Mouse (Mus musculus): ENCODE data around the gene Kif18b. TPM values are rescaled to one million over a fixed set of nuclear protein-coding genes. Genes with fewer than 3 reads are reported as not detected.

Kif18b gene
- total RNA-seq, 2 experiments from 2014 or later = 0.46 TPM; not detected in 1

DNA sequence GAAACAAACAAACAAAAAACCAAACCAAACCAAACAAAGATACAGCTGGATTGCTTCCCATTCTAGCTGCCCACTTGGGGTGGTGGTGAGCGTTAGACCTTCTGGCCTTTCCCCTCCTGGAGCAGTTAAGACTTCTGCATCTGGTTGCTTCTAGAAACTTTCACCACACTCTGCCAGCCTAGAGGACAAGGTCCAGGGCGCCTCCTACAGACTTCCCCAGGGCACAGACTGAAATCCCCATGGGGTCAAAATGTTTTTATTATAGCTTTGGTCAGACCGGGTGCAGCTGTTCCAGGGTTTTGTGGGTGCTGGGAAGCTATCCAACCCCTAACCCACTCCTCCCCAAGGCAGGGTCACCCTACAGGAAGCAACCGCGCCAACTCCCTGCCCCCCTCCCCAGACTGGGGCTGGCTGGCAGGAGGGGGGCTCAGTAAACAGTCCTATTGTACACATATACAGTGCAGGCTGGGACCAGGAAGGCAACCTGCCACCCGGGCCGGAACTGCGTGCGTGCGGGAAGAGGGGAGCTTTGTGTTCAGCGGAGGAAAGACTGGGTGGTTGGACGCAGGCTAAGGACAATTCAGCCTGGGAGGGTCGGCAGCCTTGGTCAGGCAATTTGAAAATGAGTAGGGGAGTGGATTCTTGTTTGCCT lies 14.2 kb upstream of the Kif18b start:
- DNase-seq (ENCODE audit: low spot score in 2 of 2) = no peak

DNA sequence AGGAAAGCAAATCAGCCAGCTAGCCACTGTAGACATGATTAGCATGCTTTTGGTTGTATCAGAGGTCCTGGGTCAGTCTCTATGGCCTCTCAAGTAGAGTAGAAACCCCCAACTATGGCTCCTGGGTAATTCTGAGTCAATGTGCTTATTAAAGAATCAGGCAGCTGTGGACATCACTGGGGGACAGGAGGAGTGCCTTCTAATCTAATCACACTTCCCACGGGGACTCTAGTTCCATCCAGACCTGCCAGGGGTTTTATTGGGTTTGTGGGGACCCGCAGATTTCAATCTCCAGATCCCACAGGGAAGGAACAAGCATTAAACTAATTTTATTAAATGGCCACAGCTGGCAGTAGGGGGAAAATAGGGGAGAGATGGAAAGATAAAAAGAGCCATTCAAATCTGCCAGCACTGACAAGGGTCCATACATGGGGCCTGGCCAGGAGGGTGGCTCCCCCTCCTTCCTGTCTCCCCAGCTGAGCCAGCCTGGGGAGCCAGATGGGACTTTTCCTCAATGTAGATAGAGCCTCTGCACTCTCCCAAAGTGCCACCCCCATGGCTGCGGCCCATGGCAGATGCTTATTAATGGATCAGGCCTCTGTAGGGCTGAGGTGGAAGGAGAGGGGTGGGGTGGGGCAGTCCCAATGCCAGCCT lies 12.7 kb upstream of the Kif18b start:
- no peak for DNase-seq (ENCODE audit: low spot score in 2 of 2)

DNA sequence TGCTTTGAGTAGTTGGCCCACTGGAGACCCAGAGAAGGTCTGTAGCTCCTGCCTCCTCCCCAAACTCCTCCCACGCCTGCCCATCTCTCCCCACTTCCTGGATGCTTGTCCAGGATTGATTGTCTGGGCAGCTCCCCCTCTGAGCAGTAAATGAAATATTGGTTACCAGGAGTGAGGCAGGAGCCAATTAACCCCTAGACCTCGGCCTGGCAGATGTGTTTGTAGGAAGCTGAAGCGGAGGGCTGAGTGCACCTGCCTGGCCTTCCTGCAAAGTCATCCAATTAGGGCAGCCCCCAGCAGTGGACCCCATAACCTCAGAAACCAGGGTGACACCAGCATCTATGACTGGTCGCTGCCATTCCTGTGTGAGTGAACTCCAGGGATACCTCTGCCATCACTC lies 11.3 kb upstream of the Kif18b start:
- DNase-seq (ENCODE audit: low spot score in 2 of 2) = no peak

DNA sequence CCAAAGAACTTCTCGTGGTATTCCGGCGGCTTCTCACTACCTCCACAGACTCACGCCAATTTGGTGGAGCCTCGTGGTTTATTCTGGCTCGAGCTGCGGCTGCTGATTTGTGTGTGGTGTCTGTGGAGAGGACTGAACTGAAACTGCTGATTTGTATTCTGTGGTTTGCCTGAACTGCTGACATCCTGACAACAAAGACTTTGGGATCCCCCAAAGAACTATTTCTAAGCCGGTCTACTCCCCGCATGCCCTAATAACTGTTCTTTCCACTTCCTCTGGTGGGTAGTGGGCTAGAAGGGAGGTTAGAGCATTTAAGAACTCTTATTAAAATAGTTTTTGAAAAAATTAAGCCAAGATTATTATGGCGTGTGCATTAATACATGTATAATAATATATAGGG lies 5.7 kb upstream of the Kif18b start:
- DNase-seq (ENCODE audit: low spot score in 2 of 2) = no peak

DNA sequence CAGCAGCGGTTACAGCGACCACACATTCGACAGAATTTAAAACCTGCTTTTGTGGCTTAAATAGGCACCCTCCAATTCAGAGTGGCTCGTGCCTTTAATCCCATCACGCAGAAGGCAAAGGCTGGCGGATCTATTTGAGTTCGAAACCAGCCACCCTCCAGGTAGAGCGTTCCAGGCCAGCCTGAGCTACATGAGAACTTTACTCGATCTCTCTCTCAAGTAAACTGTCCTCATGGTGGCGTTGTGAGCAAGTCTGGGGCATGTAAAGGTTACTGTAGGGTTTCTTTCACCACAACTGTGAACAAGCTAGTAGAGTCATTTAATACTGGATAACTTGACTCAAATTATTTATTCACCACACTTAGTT lies 410 bp upstream of the Kif18b start:
- no peak for DNase-seq (ENCODE audit: low spot score in 2 of 2)

DNA sequence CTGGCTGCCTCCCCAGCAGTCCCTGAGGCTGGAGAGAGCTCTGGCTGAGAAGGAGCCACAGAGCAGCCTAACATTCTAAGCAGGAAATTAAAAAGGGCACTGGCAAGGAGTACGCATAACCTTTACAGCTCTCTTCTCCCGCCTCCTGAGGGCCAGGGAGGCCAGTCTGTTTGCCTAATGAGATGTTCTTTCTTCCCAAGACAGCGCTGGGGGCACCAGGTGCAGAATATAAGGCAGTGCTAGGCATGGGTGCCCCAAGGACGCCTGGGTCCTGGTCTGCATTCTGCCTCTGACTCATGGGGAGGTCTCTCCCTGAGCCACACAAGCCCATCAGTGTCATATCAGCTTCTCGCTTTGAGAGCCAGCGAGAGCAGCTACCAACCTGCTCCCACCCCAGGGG lies 3.4 kb downstream of the Kif18b start:
- DNase-seq (ENCODE audit: low spot score in 2 of 2) = no peak

DNA sequence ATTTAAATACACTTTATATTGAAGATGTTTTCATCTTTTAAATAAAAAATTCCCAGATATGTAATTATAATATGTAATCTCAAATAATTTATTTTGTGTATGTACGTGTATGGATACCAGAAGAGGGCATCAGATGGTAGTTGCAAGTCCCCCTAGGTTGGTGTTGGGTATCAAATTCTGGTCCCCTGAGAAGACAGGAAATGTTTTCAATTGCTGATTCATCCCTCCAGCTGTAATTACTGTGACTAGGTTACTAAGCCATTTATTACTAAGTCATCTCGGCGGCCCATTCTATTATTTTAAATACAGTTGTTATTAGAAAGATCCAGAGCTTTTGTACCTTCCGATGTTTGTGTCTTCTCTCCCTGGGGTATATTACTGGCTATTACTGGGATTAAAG lies 6.8 kb downstream of the Kif18b start:
- no peak for DNase-seq (ENCODE audit: low spot score in 2 of 2)

DNA sequence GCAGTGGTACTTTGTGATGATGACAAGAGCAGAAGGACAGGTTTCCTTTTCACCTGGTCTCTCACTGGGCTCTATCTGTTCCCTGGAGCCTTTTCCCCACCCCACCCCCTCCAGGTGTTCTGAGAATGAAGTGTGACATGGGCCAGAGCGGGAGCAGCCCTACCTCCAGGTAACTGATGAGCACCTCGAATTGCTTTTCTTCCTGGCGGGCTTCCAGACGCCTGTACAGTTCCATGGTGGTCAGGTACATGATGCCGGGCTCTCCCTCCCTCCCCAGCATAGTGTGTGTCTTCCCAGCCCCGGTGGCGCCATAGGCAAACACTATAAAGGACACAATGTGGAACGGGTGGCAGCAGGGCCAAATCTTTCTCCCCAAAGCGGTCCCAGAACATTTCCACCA lies 9.5 kb downstream of the Kif18b start:
- DNase-seq (ENCODE audit: low spot score in 2 of 2) = no peak

DNA sequence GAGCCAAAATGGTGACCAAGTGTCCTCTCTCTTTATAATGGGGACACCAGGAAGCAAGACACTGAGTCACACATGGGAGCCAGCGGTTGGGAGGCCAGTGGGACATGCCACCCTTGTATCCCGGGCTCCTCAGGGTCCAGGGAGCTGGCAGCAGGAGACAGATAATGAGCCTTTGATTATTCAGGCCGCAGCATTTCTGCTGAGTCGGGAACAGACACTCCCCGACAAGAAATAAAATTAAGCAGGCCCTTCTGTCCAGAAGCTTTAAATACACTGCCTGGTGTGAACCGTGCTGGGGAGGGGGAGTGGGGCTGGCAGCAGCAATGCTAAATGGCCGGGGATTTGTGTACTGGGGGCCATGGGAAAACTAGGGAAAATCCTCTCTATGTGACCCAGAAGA lies 13.5 kb downstream of the Kif18b start:
- no peak for DNase-seq (ENCODE audit: low spot score in 2 of 2)

DNA sequence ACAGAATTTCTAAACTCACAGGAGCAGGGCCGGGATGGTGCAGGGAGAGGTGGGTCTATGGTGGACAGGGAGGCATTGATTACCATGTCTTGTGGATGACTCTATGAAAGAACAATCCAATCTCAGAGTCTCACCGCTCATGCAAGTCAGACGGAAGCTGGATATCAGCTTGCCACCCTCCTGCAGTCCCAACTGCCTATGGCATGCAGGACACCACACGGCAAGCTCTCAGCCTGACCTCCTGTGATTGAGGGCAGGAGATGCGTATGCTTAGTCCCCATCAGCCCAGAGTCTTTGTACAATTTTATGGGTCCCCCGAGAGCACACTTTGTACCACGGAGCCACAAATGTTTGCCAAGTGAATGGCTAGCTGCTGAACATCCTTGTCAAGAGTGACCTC lies 21.3 kb downstream of the Kif18b start:
- no peak for DNase-seq (ENCODE audit: low spot score in 2 of 2)

DNA sequence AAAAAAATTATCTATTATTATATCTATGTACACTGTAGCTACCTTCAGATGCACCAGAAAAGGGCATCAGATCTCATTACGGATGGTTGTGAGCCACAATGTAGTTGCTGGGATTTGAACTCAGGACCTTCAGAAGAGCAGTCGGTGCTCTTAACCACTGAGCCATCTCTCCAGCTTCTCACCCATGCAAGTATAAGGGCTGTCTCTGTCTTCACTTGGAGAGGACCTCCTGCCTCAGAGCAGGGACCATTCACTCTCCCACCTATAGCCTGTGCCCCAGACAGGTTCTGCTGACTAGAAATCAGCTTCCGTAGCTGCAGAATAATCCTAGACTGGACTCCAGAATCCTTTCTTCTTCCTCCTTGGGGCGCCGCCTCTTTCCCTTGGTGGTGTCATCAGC lies 22.8 kb downstream of the Kif18b start:
- DNase-seq (ENCODE audit: low spot score in 2 of 2) = no peak

DNA sequence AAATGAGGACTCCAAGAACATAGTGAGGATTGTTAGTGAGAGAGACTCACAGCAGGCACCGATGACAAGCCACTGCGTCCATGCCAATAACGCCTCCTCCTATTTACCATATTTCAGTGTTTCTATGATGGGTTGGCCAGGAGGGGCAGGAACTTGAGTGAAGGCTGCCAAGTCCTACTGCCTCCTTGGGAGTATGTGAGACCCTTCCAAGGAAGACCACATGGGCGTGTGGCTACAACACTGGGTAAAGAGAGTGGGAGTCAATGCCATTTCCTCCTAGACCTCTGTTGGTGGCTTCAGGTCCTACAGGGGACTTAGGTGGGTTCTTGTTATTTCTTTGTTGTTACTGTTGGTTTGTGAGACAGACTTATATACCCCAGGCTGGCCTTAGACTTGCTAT lies 23.7 kb downstream of the Kif18b start:
- DNase-seq (ENCODE audit: low spot score in 2 of 2) = no peak

DNA sequence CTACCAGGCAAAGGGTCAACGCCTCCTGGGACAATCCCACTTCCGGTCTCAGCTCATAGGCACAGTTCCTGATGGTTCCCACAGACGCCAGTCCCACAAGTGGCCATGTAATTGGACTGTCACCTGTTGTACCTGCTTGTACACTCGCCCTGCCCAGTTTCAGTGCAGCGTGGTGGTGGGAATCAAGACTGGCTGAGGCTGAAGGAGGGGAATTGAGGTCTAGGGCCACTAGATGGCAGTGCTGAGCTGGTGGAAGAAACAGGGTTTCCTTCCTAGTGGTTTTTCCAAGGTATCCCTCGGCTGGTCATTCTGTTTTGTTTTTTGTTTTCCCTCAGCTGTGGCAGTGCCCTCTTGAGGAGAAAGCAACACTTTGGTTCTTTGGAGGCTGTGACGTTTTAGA lies 24.2 kb downstream of the Kif18b start, which contains the start of gene Gfap:
Gfap (minus strand) TSS at position 150 of the 400 bp plus-strand sequence.
- peak; percentile 72 to 86 for DNase-seq (ENCODE audit: low spot score in 2 of 2)

DNA sequence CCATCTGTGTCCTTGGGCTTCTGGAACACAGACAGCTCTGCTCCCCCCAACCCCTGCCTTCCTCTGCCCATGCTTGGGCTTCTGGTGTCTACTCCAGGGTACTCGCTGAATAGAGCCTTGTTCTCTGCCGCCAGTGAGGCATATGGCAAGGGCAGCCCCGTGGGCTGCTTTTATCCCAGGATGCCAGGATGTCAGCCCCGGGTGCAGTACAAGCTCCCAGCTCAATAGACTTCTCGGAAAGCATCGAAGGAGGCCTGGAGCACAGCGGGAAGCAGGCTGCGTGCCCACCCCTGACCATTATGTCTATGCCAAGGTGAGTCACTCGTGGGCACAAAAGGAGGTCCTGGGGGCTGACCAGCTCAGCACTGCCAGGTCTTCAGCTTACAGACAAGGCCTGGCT lies 26.5 kb downstream of the Kif18b start:
- no peak for DNase-seq (ENCODE audit: low spot score in 2 of 2)

DNA sequence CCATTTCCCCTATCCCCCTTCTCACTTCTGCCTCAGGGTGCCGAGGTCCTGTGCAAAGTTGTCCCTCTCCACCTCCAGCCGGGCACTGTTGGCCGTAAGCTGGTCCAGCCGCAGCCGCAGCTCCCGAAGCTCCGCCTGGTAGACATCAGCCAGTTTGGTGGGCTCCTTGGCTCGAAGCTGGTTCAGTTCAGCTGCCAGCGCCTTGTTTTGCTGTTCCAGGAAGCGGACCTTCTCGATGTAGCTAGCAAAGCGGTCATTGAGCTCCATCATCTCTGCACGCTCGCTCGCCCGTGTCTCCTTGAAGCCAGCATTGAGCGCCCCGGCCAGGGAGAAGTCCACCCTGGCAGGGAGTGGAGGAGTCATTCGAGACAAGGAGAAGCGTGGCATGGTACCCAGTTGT lies 28.3 kb downstream of the Kif18b start:
- no peak for DNase-seq (ENCODE audit: low spot score in 2 of 2)

DNA sequence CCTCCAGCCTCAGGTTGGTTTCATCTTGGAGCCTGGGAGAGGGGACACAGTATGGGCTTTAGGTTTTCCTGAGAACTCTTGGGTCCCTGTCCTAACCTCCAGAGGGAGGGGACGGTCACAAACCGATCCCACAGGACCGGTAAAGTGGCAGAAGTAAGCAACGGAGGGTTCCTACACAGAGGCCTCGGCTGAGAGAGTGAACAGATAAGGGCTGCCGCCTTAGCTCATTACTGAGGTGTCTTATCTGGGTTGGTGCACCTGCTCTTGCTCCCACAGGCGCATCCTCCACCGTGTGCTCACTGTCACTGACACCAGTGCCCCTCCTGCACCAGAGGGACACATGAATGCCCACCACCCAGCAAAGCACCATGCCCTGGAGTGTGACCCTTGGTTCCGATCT lies 29.1 kb downstream of the Kif18b start:
- DNase-seq (ENCODE audit: low spot score in 2 of 2) = no peak

DNA sequence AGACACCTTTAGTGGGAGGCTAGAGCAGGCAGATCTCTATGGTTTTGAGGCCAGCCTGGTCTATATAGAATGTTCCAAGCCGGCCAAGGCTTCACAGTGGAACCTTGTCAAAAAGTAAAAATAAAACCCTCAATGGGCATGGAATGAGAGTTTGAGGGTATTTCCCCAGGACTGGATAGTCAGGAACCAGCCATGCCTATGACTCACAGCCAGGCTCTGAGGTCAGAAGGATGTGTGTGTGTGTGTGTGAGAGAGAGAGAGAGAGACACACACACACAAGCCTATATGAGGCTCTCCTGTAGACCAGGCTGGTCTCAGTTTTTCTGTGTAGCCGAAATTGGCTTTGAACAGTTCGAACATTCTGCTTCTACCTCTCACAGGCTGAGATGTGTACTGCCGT lies 30.2 kb downstream of the Kif18b start:
- DNase-seq (ENCODE audit: low spot score in 2 of 2) = no peak

DNA sequence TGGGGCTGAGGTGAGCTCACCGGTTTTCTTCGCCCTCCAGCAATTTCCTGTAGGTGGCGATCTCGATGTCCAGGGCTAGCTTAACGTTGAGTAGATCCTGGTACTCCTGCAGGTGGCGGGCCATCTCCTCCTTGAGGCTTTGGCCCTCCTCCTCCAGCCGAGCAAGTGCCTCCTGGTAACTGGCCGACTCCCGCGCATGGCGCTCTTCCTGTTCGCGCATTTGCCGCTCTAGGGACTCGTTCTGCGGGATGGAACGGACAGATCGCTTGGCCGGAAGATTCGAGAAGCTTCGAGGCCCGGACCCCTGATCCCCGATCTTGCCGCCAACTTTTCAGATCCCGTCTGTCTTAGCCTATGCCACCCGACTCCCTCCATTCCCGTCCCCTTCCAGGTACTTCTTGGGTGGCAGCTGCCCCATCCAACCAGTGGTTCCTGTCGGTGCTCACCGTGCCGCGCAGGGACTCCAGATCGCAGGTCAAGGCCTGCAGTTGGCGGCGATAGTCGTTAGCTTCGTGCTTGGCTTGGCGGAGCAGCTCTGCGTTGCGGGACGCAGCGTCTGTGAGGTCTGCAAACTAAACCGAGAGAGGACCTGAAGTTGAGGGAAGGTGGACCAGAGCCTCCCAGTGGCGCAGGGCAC lies 31.8 kb downstream of the Kif18b start:
- peak; percentile 24 to 35 for DNase-seq (ENCODE audit: low spot score in 2 of 2)

DNA sequence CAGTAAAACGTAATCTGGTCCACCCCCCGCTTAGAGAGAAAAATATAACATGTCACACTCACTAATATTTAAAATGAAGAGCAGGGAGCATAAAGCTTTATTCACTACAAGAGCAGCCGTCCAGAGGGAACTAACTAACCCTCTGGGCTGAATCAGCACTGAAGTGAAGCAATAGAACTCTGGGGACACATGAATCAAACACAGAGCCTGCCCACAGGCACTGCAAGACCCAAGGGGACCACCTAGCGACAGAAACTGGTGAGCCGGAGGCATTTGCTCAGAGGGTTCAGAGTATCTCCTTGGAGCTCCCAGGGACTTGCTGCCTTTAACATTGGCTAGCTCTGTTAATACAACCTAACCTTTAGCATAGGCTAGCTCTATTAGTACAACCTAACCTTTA lies 34.8 kb downstream of the Kif18b start:
- no peak for DNase-seq (ENCODE audit: low spot score in 2 of 2)

DNA sequence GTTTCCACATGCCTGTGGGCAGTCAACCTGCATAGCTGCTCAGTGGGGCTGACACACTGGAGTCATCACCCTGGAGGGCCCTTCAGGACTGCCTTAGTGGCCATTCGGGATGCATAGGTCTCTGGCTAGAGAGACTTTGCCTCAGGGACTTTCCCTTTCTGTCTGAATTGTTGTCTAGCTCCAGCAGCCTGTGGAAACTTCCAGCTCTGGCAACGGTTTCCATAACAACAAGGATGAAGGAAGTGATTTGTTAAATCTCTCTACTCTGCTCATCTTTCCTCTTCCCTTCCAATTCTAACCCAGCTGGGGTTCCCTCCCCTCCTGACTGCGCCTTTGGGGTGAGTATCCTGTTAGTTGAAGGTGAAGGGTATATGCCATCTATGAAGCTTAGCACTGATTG lies 36.8 kb downstream of the Kif18b start:
- DNase-seq (ENCODE audit: low spot score in 2 of 2) = peak in 1 of 2 experiments; percentile 44

DNA sequence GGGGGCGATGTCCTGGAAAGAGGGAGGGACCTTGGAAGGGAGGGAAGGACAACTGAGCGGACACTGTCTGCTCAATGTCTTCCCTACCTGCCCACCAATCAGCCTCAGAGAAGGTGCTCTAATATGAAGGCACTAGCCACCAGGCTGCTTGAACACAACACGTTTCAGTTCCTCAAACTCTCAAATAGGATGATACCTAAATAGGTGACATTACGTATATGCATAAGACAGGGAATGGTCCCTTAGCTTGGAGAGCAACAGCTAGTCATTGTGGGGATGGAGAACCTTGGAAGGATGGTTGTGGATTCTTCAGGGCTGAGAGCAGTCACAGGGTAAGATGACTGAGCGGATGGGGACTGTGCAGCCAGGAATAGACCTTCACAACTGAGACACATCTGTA lies 37.5 kb downstream of the Kif18b start:
- DNase-seq (ENCODE audit: low spot score in 2 of 2) = no peak

DNA sequence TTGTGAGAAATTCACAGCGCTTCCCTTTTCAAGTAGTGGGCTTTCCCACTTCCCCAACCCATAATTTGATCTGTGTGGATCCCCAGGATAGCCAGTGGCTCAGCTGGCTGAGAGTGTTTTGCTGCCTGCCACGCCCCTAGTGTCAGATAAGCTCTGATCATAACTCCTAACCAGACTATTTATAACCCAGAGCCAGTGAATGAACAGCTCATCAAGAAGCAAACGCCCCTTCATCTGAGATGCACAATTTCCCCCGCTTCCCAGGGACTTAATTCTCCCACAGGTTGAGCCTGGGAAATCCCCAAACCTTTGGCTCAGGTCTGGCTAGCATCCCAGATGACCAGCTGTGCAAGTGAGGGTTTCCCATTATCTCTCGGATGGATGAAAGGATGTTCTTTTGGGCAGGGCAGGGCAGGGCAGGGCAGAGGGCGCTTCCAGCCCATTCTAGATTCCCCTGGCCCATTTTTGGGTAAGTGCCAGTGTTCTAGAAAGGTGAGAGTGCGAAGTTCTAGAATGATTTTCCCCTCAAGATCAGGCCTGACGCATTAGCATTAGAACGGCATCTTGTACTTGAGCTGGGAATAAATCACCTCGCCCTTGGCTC lies 40.2 kb downstream of the Kif18b start, which contains the start of gene Fam187a:
Fam187a (plus strand) TSS at position 554 of the 604 bp plus-strand sequence.
- no peak for DNase-seq (ENCODE audit: low spot score in 2 of 2)

All from left cerebral cortex, adult 18-20 months (tissue).